Mouse (Mus musculus) thymus, adult 2 months (tissue): Measurements from ENCODE around the gene Ehhadh.

ENCODE experiments used
- CTCF ChIP-seq: fragments of 200-500 bp; IDR thresholded peaks from 2 replicates; pipeline ENCODE4 v1.5.1; 2012; ENCODE audit warnings: mild to moderate bottlenecking, control low read depth, low read length, moderate library complexity, borderline replicate concordance; ENCODE audit not compliant: control insufficient read depth, poor library complexity, insufficient read depth; ENCODE audit errors: extremely low read depth
- POLR2A ChIP-seq: fragments of 200-500 bp; IDR thresholded peaks from 2 replicates; pipeline ENCODE4 v1.6.1; 2012; ENCODE audit warnings: mild to moderate bottlenecking, low read length, control low read depth, moderate library complexity; ENCODE audit not compliant: control insufficient read depth, poor library complexity, insufficient read depth; ENCODE audit errors: extremely low read depth

DNA sequence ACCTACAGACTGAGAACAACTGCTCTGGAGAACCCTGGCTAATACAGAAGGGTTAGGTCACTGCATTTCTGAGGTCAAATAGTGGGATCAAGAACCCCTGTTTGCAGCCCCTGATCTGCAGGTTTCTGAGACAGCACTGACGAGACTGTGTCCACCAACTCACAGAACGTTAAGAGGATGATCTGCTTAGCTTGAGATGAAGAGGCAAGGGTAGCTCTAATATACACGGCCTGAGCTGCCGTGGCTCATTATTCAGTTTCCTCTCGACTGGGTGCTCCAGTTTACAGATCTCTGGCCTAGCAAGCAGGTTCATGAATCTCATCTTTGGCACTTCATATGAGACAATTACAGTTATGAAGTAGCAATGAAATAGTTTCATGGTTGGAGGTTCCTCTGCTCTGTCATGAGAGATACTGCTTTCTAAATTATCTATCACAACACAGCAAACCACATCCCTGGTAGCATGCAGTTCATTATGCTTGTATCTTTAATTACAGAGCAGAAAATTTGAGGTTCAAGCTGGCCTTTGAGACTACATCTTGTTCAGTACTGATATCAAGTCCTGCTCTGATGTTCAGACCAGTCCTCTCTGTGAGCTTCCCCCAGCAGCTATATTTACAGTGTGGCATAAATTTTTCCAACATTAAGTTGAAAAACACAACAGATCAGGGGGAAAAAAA is 45.3 kb downstream of the Ehhadh start:
- TF ChIP-seq POLR2A (no peak), CTCF (no peak)
